17 mouse cellular contexts compared by ENCODE assay signal in the genomic region with DNA sequence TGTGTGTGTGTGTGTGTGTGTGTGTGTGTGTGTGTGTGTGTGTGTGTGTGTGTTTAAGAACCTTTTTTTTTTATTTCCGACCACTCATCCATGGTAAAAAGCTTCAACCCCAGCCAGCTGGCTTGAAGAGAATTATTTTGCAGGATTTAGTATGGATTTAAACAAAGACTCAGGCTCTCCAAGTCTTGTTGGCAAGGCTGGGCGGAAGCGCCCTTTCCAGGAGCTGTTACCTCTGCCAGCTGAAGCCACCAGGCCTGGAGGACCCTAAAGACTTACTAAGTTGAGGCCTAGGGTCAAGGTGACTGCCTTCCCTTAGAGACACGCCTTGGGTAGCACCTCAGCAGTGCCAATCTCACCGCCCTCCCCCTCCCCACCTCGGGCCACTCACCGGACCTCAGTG. TPM values are rescaled to one million over a fixed set of nuclear protein-coding genes. Genes with fewer than 3 reads are reported as not detected.
DNase-seq lines count a peak whose midpoint lies in the region; ATAC-seq and TF ChIP-seq lines count a peak whose summit lies in the region.
"Had no signal": no experiment of that assay in that cellular context is flagged by ENCODE, and none has a peak within 500 bp of the region (broad histone marks: within the 10 kb centered on the region; RNA-seq: fewer than 3 reads in every experiment).

No protein-coding gene starts in this region.

- H3K9me3 ChIP-seq in forebrain, embryonic 12.5 days, result no peaks in the 10 kb centered on the region
- H3K9me3 ChIP-seq in limb, embryonic 10.5 days (replicated peaks), result no peaks in the 10 kb centered on the region
- H3K9me3 ChIP-seq in neural tube, embryonic 14.5 days (ENCODE audit: control insufficient read depth, low read length), result no peaks in the 10 kb centered on the region
- H3K9me3 ChIP-seq: embryonic facial prominence, embryonic 10.5 days had no signal

- peak overlapping the region; percentile 79 for H3K4me2 ChIP-seq in forebrain, embryonic 12.5 days
- H3K4me2 ChIP-seq in neural tube, embryonic 14.5 days (ENCODE audit: low read depth, low read length), result peak overlapping the region; percentile 67

- no peak for TF ChIP-seq CTCF in layer of hippocampus, adult 2 months (conservative IDR thresholded peaks at IDR 0.05)

- H3K27me3 ChIP-seq in forebrain, embryonic 12.5 days, result peaks cover 82% of the 10 kb centered on the region
- H3K27me3 ChIP-seq in limb, embryonic 10.5 days (ENCODE audit: low read depth, poor library complexity, severe bottlenecking), result peaks cover 93% of the 10 kb centered on the region
- peaks cover 22% of the 10 kb centered on the region for H3K27me3 ChIP-seq in neural tube, embryonic 14.5 days (ENCODE audit: control insufficient read depth, insufficient read depth, low read length)

- H3K36me3 ChIP-seq in forebrain, embryonic 12.5 days (replicated peaks), result no peaks in the 10 kb centered on the region
- H3K36me3 ChIP-seq in limb, embryonic 10.5 days, result no peaks in the 10 kb centered on the region
- H3K36me3 ChIP-seq in neural tube, embryonic 14.5 days (ENCODE audit: control insufficient read depth, insufficient read depth, low read length), result no peaks in the 10 kb centered on the region
- H3K36me3 ChIP-seq: embryonic facial prominence, embryonic 10.5 days had no signal

- H3K4me3 ChIP-seq in forebrain, embryonic 12.5 days (replicated peaks), result no peak overlapping the region
- H3K4me3 ChIP-seq in limb, embryonic 10.5 days, result no peak overlapping the region
- H3K4me3 ChIP-seq in neural tube, embryonic 14.5 days (ENCODE audit: low read depth, low read length), result peak overlapping the region; percentile 46; the same call in 1 of the 2 replicates
- no peak overlapping the region for H3K4me3 ChIP-seq in layer of hippocampus, adult 2 months
- H3K4me3 ChIP-seq: embryonic facial prominence, embryonic 10.5 days had no signal

- 3% methylated on average over 7 of the region's 7 CpGs for WGBS in forebrain, embryonic 12.5 days
- 2% methylated on average over 7 of the region's 7 CpGs for WGBS in limb, embryonic 10.5 days
- 3% methylated on average over 7 of the region's 7 CpGs for WGBS in neural tube, embryonic 14.5 days

- H3K4me1 ChIP-seq in forebrain, embryonic 12.5 days, result peaks cover 46% of the 10 kb centered on the region
- peaks cover 25% of the 10 kb centered on the region for H3K4me1 ChIP-seq in limb, embryonic 10.5 days
- peaks cover 17% of the 10 kb centered on the region; the same call in 1 of the 2 replicates for H3K4me1 ChIP-seq in neural tube, embryonic 14.5 days (ENCODE audit: control insufficient read depth, insufficient read depth, low read length)

- peak; percentile 6 to 14 for DNase-seq in layer of hippocampus, postnatal 10 days (ENCODE audit: low spot score in 2 of 2)
- no peak for DNase-seq in layer of hippocampus, adult 9-10 months (ENCODE audit: low spot score)
- peak; percentile 32 for DNase-seq in limb, embryonic 10.5 days (ENCODE audit: low spot score)
- DNase-seq in cerebellum, adult 8-10 months, result no peak
- no peak for DNase-seq in urinary bladder, adult 18-20 months (ENCODE audit: low spot score in 2 of 2)
- no peak for DNase-seq in layer of hippocampus, adult 2 months (ENCODE audit: low spot score in 2 of 2)
- DNase-seq: adrenal gland, adult 2 months; heart, adult 11 months; heart, postnatal 10 days; kidney, adult 18-20 months; liver, postnatal 0 days; thymus, postnatal 25 days had no signal

- H3K9ac ChIP-seq in forebrain, embryonic 12.5 days, result peak overlapping the region; percentile 42; the same call in 1 of the 2 replicates
- peak overlapping the region; percentile 81 for H3K9ac ChIP-seq in neural tube, embryonic 14.5 days (replicated peaks; ENCODE audit: low read depth, low read length)
- H3K9ac ChIP-seq: liver, postnatal 0 days had no signal

- no peak; the same call in 1 of the 2 replicates for ATAC-seq in forebrain, embryonic 12.5 days (ENCODE audit: low FRiP score)
- no peak for ATAC-seq in neural tube, embryonic 14.5 days (ENCODE audit: low read depth)
- ATAC-seq: liver, postnatal 0 days had no signal

- H3K27ac ChIP-seq in forebrain, embryonic 12.5 days, result peak overlapping the region; percentile 95
- H3K27ac ChIP-seq in limb, embryonic 10.5 days, result no peak overlapping the region
- peak overlapping the region; percentile 96 for H3K27ac ChIP-seq in neural tube, embryonic 14.5 days (ENCODE audit: low read depth, low read length)
- H3K27ac ChIP-seq in layer of hippocampus, adult 2 months, result no peak overlapping the region
- H3K27ac ChIP-seq: embryonic facial prominence, embryonic 10.5 days had no signal

RNA-seq across cellular contexts. Expression of gene Gad2, which starts 1.5 kb away (rescaled TPM):
- 10 to 100 TPM; 69.2 to 80.4 TPM for total RNA-seq in layer of hippocampus, postnatal 10 days (2021)
- 73.0 and 80.6 TPM in 2 replicates for polyA plus RNA-seq in forebrain, embryonic 12.5 days (2016; fragmentation: Nextera tagmentation; extraction: Ambion mirVana)
- polyA plus RNA-seq in limb, embryonic 10.5 days (2016; fragmentation: Nextera tagmentation; extraction: Ambion mirVana), result 0.03 TPM in 1 of 2 replicates, not detected in the other
- polyA plus RNA-seq in neural tube, embryonic 14.5 days (2014; fragmentation: Nextera tagmentation; extraction: Ambion mirVana), result 31.0 and 38.5 TPM in 2 replicates
- total RNA-seq in layer of hippocampus, adult 2 months (2021), result 10 to 100 TPM; 86.2 to 89.9 TPM
- total RNA-seq: adrenal gland, adult 2 months; megakaryocyte progenitor cell, adult 5-6 weeks had no signal
- polyA plus RNA-seq: adrenal gland, adult 2 months; C2C12; liver, postnatal 0 days had no signal

Comparison
In these comparisons a context has a peak if more than half of its experiments do, and no peak if none do; other contexts are left out.
1. DNase-seq: peak in layer of hippocampus, postnatal 10 days (2 of 2) and limb, embryonic 10.5 days (single experiment); none in layer of hippocampus, adult 9-10 months (single experiment), cerebellum, adult 8-10 months (single experiment), urinary bladder, adult 18-20 months (0 of 2) and layer of hippocampus, adult 2 months (0 of 2).
2. H3K27ac ChIP-seq: peak in forebrain, embryonic 12.5 days (single experiment) and neural tube, embryonic 14.5 days (single experiment); none in limb, embryonic 10.5 days (single experiment) and layer of hippocampus, adult 2 months (single experiment).
3. RNA of gene Gad2, which starts 1.5 kb away (polyA plus RNA-seq): 73.0 to 80.6 TPM in forebrain, embryonic 12.5 days and 31.0 to 38.5 TPM in neural tube, embryonic 14.5 days; 0.03 TPM in limb, embryonic 10.5 days; every median in the first group is over 10 times any median in the second.